Mouse (Mus musculus) limb, embryonic 10.5 days (tissue): ENCODE measurements around the gene Zbtb32. TPM values are rescaled to one million over a fixed set of nuclear protein-coding genes. Genes with fewer than 3 reads are reported as not detected.
A peak's percentile ranks its signal among the peaks of the same experiment; 100 is the strongest.

Experiments used
- DNase-seq: peaks from one replicate; pipeline ENCODE4 v3.0.0-alpha.2; 2017; ENCODE audit warnings: low spot score
- H3K27ac ChIP-seq: fragments of 300-500 bp; sonication (generic); 2 replicates; pipeline ENCODE4 v1.5.1; 2016; ENCODE audit warnings: mild to moderate bottlenecking
- H3K27me3 ChIP-seq: fragments of 300-500 bp; sonication (generic); 2 replicates; pipeline ENCODE4 v1.6.1; 2016; ENCODE audit warnings: low read depth, mild to moderate bottlenecking; ENCODE audit not compliant: poor library complexity, severe bottlenecking
- H3K36me3 ChIP-seq: fragments of 300-500 bp; sonication (generic); 2 replicates; pipeline ENCODE4 v1.6.1; 2016; ENCODE audit warnings: mild to moderate bottlenecking, moderate library complexity
- H3K4me1 ChIP-seq: fragments of 300-500 bp; sonication (generic); 2 replicates; pipeline ENCODE4 v1.6.1; 2016
- H3K4me3 ChIP-seq: fragments of 300-500 bp; sonication (generic); 2 replicates; pipeline ENCODE4 v1.5.1; 2016; ENCODE audit warnings: mild to moderate bottlenecking, moderate library complexity
- H3K9me3 ChIP-seq: fragments of 300-500 bp; sonication (generic); replicated peaks from 2 replicates; pipeline ENCODE4 v1.6.1; 2016; ENCODE audit warnings: mild to moderate bottlenecking
- WGBS: fragments of 180-500 bp; shearing (Covaris S2); methylation state at CpG from one replicate; pipeline ENCODE4 v1.1.7; 2016; 5-methylcytosine and 5-hydroxymethylcytosine counted together
- polyA plus RNA-seq: library from polyadenylated mRNA; unstranded; fragments of >200 nt; fragmentation: Nextera tagmentation; extraction: Ambion mirVana; gene quantifications from 2 replicates; pipeline ENCODE4 v1.2.1, GENCODE M21; 2016

The Zbtb32 gene
- polyA plus RNA-seq, 1 experiment from 2014 or later: 0.15 TPM

GRCm38 (mm10) chr7:30581547-30581946, 17.2 kb downstream of the Zbtb32 start:
- Histone ChIP-seq H3K4me3 (no peak overlapping the region), H3K9me3 (no peaks in the 10 kb centered on the region), H3K36me3 (peaks cover 100% of the 10 kb centered on the region), H3K27ac (no peak overlapping the region), H3K27me3 (no peaks in the 10 kb centered on the region), H3K4me1 (peaks cover 2% of the 10 kb centered on the region; the same call in 1 of the 2 replicates)
- WGBS: 97% methylated on average over 16 of the region's 16 CpGs
- no peak for DNase-seq

DNA sequence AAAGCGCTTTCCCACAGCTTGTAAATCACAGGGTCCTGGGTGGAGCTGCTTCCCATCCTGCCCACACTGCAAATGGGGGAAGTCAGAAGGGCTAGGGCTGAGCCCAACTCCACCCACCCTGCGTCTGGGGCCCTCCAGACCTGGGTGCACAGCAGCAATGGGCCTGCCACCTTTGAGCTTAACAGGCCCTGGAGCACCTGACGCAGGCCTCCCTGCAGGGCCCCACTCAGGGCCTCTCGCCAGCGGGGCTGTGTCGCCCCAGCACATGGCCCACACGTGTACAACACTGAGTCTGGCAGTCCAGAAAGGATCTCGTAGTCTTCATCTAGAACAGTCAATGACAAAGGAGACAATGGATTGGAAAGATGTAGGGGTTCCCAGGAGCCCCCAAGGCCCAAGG, 18.8 kb downstream of the Zbtb32 start:
- peaks cover 100% of the 10 kb centered on the region for H3K36me3 ChIP-seq
- no peaks in the 10 kb centered on the region for H3K27me3 ChIP-seq
- H3K27ac ChIP-seq: no peak overlapping the region
- H3K4me1 ChIP-seq: no peaks in the 10 kb centered on the region
- 91% methylated on average over 8 of the region's 8 CpGs for WGBS
- no peak for DNase-seq
- no peaks in the 10 kb centered on the region for H3K9me3 ChIP-seq
- no peak overlapping the region for H3K4me3 ChIP-seq

DNA sequence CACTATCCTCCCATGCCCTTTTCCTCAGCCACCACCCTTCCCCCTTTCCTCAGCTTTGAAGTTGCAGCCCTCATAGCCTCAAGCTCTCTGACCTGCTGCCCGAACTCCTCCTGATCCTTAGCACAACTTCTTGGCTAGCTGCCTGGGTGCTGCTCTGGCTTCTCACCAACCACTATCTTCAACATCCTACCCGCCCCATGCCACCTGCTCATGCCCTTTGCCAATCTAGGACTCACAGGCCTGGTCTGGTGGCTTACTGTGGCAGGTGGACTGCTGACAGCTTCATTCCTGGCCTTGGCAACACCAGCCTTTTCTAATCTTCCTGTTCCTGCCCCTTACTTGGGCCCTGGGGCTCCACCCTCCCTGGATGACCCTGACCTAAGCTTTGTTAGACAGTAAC, 25.7 kb downstream of the Zbtb32 start:
- H3K36me3 ChIP-seq: peaks cover 100% of the 10 kb centered on the region
- no peak overlapping the region for H3K27ac ChIP-seq
- no peaks in the 10 kb centered on the region for H3K27me3 ChIP-seq
- WGBS: 85% methylated on average over 2 of the region's 2 CpGs
- no peak overlapping the region for H3K4me3 ChIP-seq
- DNase-seq: no peak
- H3K4me1 ChIP-seq: no peaks in the 10 kb centered on the region
- H3K9me3 ChIP-seq: no peaks in the 10 kb centered on the region

DNA sequence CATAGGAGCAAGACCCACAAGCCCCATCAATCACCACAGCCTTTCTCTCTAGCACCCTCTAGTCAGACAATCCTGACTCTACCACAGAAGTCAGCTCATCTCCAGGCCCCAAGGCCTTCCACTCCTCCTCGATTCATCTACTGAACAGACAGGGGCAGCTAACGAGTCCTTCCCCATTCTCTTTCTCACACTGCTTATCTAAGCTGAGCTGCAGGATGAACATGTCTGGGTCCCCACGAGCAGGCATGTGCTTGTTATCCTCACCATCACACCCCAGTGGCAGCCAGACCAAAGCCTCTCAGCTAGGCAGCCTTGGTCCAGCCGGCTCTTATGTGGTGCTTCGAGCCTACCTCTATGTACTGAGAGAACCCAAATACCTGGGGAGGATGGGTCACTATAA, 26.3 kb downstream of the Zbtb32 start:
- peaks cover 98% of the 10 kb centered on the region for H3K36me3 ChIP-seq
- no peak overlapping the region for H3K27ac ChIP-seq
- no peak overlapping the region for H3K4me3 ChIP-seq
- no peaks in the 10 kb centered on the region for H3K9me3 ChIP-seq
- DNase-seq: no peak
- 92% methylated on average over 5 of the region's 5 CpGs for WGBS
- H3K27me3 ChIP-seq: no peaks in the 10 kb centered on the region
- no peaks in the 10 kb centered on the region for H3K4me1 ChIP-seq

- 91% methylated on average over 11 of the region's 11 CpGs for WGBS
- peaks cover 77% of the 10 kb centered on the region for H3K36me3 ChIP-seq
- H3K9me3 ChIP-seq: no peaks in the 10 kb centered on the region
Observed at GRCm38 (mm10) chr7:30567555-30567954, 31.2 kb downstream of the Zbtb32 start.

GRCm38 (mm10) chr7:30566033-30566432, 32.7 kb downstream of the Zbtb32 start:
- no peak overlapping the region for H3K27ac ChIP-seq
- H3K36me3 ChIP-seq: peaks cover 65% of the 10 kb centered on the region
- no peaks in the 10 kb centered on the region for H3K9me3 ChIP-seq
- 89% methylated on average over 9 of the region's 9 CpGs for WGBS
- H3K4me1 ChIP-seq: peaks cover 18% of the 10 kb centered on the region
- H3K4me3 ChIP-seq: no peak overlapping the region
- H3K27me3 ChIP-seq: no peaks in the 10 kb centered on the region
- DNase-seq: no peak

More at GRCm38 (mm10) chr7:30567555-30567954, 31.2 kb downstream of the Zbtb32 start:
- DNase-seq: no peak
- no peaks in the 10 kb centered on the region for H3K27me3 ChIP-seq
- H3K27ac ChIP-seq: no peak overlapping the region
- no peak overlapping the region for H3K4me3 ChIP-seq
- H3K4me1 ChIP-seq: peaks cover 8% of the 10 kb centered on the region

DNA sequence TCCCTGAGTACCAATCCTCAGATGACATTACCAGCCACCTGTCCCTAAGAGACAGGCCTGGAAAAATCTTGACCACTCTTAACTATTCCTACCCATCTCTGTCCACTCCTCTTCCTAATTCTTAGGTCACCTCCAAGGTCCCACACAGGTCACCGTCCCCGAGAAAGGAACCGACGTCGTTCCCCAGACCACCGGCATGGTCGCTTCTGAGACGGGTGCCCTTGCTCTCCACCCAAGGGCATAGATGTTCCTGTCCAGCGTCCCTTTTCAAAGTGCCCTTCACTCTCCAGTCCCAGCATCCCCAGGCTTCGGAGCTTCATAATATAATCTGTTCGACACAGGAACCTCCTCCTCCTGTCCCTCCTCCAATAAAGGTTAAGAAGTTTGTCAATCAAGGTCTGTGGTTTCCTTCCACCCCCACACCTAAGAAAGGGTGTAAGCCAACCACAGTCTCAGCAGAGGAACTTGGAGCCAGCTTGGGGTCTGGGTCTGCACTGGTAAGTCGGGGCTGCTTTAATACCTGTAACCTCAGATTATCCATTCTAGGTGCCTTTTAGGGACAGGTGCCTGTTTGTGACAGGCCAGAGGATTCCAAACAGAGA, 33.6 kb downstream of the Zbtb32 start, which contains the start of gene Igflr1:
Igflr1 (plus strand) TSS at position 458 of the 602 bp plus-strand sequence.
- peak within 1 kb of the TSS; percentile 77; the same call in 1 of the 2 replicates for H3K4me3 ChIP-seq
- no peak for DNase-seq
- peaks cover 18% of the 10 kb centered on the region for H3K4me1 ChIP-seq
- H3K36me3 ChIP-seq: peaks cover 56% of the 10 kb centered on the region
- H3K27ac ChIP-seq: no peak within 1 kb of the TSS
- H3K27me3 ChIP-seq: no peaks in the 10 kb centered on the region
- H3K9me3 ChIP-seq: no peaks in the 10 kb centered on the region
- WGBS: 95% methylated on average over 12 of the region's 12 CpGs

DNA sequence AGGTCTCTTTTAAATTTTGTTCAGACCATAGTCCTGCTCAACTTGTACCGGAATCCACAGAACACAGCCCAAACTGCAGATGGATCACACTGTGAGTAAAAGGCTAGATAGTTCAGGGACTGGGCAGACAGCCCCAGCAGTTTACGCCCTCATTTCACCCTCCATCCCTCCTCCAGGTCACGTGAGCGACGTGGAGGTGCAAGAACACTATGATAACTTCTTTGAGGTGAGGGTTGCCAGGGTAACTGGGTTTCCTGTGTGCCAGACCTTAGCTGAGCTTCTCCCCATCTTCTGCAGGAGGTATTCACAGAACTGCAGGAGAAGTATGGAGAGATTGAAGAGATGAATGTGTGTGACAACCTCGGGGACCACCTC, 34.8 kb downstream of the Zbtb32 start:
- Histone ChIP-seq H3K36me3 (peaks cover 44% of the 10 kb centered on the region), H3K27ac (0 out of 2 replicates have a peak overlapping the region, but pooled peaks have one; percentile 93), H3K27me3 (no peaks in the 10 kb centered on the region), H3K9me3 (no peaks in the 10 kb centered on the region), H3K4me1 (peaks cover 20% of the 10 kb centered on the region), H3K4me3 (peak overlapping the region; percentile 77)
- WGBS: 25% methylated on average over 6 of the region's 6 CpGs
- DNase-seq: no peak

GRCm38 (mm10) chr7:30563117-30563905, 35.4 kb downstream of the Zbtb32 start, which contains the start of the genes U2af1l4, Gm49396 and Psenen:
Gene U2af1l4 (plus strand): TSS chr7:30563301.
Gene Gm49396 (plus strand): TSS chr7:30563344.
Gene Psenen (minus strand): TSS chr7:30563627.
- Histone ChIP-seq H3K36me3 (peaks cover 38% of the 10 kb centered on the region), H3K4me3 (peak within 1 kb of the TSS; percentile 77), H3K27me3 (no peaks in the 10 kb centered on the region), H3K27ac (peak within 1 kb of the TSS; percentile 93), H3K4me1 (peaks cover 26% of the 10 kb centered on the region), H3K9me3 (no peaks in the 10 kb centered on the region)
- peak; percentile 97 for DNase-seq
- under 1% methylated on average over 45 of the region's 45 CpGs for WGBS

GRCm38 (mm10) chr7:30562526-30563116, 36.1 kb downstream of the Zbtb32 start:
- Histone ChIP-seq H3K27me3 (no peaks in the 10 kb centered on the region), H3K36me3 (peaks cover 38% of the 10 kb centered on the region), H3K4me1 (peaks cover 33% of the 10 kb centered on the region), H3K4me3 (peak overlapping the region; percentile 77), H3K27ac (peak overlapping the region; percentile 93), H3K9me3 (no peaks in the 10 kb centered on the region)
- 3% methylated on average over 27 of the region's 27 CpGs for WGBS
- DNase-seq: peak; percentile 63

GRCm38 (mm10) chr7:30560296-30560695, 38.4 kb downstream of the Zbtb32 start:
- no peak for DNase-seq
- no peaks in the 10 kb centered on the region for H3K27me3 ChIP-seq
- peak overlapping the region; percentile 78; the same call in 1 of the 2 replicates for H3K27ac ChIP-seq
- peaks cover 38% of the 10 kb centered on the region for H3K36me3 ChIP-seq
- no peaks in the 10 kb centered on the region for H3K9me3 ChIP-seq
- 73% methylated on average over 2 of the region's 2 CpGs for WGBS
- peaks cover 42% of the 10 kb centered on the region for H3K4me1 ChIP-seq
- H3K4me3 ChIP-seq: peak overlapping the region; percentile 68; the same call in 1 of the 2 replicates

DNA sequence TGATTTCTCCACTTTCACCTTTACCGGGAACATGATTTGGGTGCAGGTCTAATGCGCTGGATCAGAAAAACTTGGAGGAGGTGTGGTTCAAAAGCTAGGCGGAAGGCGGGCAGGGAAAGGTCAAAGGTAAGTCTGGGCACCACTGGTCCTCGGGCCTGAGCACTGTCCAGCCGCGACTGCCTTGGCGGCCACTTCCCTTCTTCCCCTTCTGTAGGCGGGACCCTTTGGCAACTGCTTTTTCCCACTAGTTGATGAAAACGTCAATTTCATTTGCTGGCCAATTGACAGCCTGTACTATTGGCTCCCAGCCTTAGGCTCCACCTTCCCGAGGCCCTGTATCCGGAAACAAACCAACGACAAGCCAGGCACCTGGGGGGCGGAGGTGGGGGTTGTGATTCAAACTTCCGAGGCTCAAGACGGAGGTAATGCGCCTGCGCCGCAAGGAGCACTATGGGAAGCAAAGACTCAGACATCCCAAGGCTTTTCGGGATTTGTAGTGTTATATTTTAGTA, 39.2 kb downstream of the Zbtb32 start, which contains the start of gene Lin37:
Lin37 (minus strand) TSS at position 396 of the 512 bp plus-strand sequence.
- H3K4me3 ChIP-seq: peak within 1 kb of the TSS; percentile 68
- no peaks in the 10 kb centered on the region for H3K27me3 ChIP-seq
- peaks cover 42% of the 10 kb centered on the region for H3K4me1 ChIP-seq
- H3K36me3 ChIP-seq: peaks cover 40% of the 10 kb centered on the region
- H3K27ac ChIP-seq: peak within 1 kb of the TSS; percentile 78
- H3K9me3 ChIP-seq: no peaks in the 10 kb centered on the region
- peak; percentile 91 for DNase-seq
- WGBS: under 1% methylated on average over 20 of the region's 20 CpGs
